Mouse (Mus musculus) ES-CJ7 (cell line): ENCODE data around the gene Chd4.
A peak's percentile ranks its signal among the peaks of the same experiment; 100 is the strongest.

Experiments used
- DNase-seq: peaks from one replicate; pipeline ENCODE4 v3.0.0; 2011; ENCODE audit warnings: low read depth, low spot score

The Chd4 gene

DNA sequence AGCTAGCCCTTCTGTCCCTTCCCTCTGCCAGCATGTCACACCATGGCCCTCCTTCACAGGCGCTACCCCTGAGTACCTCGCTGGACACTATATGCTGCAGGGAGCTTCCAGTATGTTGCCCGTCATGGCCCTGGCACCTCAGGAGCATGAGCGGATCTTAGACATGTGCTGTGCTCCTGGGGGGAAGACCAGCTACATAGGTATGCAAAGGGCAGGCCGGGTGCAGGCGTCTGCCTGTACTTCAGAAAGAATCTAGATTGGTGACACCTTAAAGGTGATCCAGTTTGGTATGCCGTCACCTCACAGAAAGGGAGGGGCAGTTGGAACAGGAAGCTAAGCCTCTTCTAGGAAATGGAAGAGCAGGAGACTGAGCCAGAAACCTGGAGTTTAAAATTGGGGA, 44.0 kb downstream of the Chd4 start:
- no peak for DNase-seq

DNA sequence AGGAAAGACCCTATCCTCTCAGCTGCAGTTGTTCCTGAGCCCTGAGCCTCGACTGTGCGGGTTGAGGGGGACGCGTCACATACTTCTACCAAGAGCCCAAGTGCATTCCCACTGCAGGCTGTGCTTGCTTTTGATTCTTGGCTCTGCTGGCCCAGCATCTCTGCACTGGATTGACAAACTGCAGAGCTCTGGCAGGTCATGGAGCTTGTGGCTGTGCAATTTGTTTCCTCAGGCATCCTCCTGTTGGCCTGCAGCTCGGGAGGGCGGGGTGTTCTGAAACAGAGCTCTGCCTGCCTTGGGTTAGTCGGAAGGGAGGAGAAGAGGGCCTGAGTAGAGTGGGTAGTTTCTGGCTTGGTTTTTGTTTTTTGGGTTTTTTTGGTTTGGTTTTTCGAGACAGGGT, 46.7 kb downstream of the Chd4 start:
- no peak for DNase-seq

DNA sequence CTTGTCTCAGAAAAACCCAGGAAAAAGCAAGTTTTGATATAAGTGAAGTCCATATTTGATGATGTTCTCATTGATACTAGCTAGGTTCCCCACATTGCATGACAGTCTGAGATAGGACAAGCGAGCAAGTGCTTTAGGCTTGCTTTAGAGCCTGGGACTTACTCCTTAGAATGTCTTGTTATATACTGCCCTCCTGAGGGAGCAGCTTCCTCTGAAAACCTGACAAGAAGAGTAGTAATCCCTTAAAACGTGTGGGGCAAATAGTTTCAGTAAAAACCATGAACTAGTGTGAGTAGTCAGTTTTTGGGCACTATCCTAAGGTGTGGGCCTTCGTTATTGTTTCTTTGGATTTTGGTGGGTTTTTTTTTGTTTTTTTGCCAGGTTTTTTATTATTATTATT, 47.3 kb downstream of the Chd4 start:
- no peak for DNase-seq

DNA sequence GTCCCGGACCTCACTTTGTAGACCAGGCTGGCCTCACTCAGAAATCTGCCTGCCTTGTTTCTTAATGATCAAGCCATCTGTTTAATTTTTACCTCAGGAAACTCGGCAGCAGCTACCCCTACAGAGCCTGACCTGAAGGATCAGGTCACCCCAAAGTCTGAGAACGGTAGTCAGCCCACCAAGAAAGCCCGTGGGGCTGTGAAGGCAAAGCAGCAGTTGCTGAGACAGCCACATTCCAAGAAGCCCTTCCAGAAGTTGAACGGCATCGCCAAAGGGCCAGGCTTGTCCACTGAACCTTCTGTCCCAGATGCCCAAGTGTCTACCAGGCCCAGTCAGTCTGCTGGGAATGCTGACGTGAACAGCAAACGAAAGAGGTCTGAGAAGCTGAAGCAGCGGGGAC, 48.1 kb downstream of the Chd4 start:
- DNase-seq, result no peak

DNA sequence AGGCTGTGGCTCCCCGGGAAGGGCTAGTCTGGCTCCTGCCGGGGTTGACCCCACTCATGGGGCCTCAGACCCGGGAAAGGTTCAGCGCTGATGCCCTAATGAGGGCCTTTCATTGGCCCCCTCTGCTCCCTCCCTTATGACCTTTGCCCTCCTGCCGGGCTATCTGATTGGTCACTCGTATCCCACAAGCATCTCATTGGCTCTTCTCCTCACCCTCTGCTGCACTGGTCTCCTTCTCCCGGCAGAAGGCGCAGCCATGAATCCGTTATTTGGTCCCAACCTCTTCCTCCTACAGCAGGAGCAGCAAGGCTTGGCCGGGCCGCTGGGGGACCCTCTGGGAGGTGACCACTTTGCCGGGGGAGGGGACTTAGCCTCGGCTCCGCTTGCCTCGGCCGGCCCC, 49.2 kb downstream of the Chd4 start, which contains the start of gene Iffo1:
Gene Iffo1, plus strand, starts transcription at position 241 of the 400 bp plus-strand sequence.
- DNase-seq, result peak; percentile 98

DNA sequence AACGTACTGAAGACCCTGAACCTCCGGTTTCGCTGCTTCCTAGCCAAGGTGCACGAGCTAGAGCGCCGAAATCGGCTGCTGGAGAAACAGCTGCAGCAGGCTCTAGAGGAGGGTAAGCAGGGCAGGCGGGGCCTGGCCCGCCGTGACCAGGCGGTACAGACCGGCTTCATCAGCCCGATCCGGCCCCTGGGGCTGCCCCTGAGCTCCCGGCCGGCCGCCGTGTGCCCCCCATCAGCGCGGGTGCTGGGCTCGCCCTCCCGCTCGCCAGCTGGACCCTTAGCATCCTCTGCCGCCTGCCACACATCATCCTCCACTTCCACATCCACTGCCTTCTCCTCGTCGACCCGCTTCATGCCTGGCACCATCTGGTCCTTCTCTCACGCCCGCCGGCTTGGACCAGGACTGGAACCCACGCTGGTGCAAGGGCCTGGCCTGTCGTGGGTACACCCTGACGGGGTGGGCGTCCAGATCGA, 49.7 kb downstream of the Chd4 start:
- DNase-seq, result no peak

DNA sequence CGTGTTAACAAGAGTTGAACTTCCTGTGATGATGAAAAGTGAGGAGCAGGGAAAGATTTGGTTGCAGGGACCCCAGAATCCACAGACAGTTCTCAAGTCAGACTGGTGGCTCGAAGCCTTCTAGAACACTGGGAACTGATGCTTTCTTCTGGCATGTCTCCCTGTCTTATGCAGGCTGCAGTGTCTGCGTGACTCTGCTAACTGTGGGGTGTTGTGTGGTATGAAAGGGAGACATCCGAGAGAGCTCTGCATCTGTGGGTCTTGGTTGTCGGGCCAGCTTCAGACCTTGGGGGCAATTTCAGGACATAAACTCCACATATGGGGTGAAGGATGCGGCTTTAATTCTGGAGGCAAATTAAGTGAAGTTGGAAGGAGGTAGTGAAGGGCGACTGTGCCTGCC, 50.4 kb downstream of the Chd4 start:
- no peak for DNase-seq

DNA sequence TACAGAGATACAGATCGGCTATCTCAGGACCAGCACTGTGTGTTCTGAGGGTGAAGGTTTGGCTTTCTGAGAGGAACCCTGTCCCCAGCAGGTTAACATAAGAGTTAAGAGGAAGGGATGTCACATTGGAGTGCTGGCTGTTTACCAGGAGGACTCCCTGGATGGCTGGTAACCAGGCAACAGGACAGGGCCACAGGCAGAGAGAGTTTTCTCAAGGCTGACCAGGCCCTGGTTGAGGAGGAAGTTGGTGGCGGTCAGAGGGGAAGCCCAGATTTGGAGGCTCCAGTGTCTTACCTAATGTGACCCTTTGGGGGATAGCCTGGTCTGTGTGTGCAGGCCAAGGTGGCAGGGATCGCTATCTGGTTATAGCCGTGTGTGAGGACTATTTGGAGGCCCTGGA, 51.0 kb downstream of the Chd4 start:
- DNase-seq, result no peak

DNA sequence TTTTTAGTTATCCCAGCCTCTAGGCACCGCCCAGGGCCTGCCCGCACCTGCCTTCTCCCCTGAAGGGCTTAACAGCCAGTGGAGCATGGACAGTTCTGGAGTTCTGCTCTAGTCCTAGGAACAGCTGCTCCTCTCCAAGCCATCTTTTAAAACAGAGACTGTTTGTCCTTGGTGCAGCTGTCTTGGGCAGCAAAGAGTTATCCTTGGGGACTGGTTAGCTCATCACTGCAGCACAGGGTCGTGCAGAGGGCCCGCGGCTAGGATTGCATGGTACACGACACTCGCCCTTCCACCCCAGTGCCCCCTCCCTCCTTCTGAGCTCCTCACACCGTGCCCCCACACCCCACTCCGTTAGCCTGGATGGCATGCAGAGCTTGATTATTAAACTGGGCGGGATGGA, 51.5 kb downstream of the Chd4 start:
- DNase-seq, result no peak

DNA sequence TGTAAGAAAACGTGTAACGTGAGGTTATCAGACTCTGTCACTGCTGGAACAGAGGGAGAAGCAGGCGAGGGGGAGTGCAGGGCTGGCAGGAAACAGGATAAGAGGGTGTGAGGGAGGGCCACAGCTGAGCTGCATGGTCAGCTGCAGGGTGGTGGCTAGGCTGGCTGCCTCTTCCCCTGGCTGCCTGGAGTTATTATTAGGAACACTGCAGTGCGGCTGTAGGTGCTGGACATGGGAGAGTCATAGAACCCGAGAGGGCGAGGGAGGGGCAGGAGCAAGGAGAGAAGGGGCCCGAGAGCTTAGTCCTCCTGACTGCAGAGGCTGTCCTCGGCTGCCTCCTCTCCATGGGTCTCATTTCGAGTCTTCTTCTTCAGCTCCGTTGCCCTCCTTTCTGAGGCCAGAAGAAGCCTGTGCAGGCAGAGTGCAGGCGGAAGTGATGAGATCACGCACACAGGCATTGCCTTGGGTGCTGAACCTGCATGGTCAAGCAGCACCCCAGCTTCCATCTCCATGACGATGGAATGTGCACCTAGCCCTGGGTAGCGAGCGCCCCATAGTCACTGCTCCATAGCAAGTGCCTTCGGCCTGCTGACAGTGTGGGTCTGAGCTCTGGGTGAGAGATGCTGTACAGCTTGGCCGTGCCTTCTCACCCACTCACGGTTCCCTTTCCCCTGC, 52.6 kb downstream of the Chd4 start:
- no peak for DNase-seq

DNA sequence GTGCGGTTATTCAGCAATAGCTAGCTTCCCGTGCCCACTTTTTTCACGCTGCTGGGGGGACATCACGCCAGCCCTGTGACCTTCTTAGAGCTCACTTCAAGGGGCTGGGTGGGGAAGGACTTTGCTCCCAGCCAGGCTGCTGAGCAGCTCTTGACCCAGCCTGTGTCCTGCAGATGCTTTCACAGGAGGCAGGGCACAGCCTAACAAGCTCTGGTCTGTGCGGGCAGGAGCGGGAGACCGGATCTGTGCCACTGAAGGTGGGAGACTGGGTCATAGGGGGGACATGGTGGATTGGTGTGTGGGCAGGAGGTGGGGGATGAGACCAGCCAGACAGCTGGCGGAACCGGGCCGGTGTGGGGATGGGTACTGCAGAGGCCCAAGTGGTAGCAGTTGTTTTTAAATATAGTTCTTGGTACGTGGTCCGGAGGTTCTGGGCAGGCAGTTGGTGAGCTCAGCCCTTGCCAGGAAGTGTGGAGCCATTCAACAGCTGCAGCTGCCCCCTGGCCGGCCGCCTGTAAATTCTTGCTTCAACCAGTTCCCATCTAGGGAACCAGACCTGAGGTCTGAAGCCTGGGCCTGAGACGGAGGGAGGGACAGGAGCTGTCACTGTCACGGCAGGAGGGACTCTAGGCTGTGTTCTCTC, 53.3 kb downstream of the Chd4 start:
- no peak for DNase-seq

DNA sequence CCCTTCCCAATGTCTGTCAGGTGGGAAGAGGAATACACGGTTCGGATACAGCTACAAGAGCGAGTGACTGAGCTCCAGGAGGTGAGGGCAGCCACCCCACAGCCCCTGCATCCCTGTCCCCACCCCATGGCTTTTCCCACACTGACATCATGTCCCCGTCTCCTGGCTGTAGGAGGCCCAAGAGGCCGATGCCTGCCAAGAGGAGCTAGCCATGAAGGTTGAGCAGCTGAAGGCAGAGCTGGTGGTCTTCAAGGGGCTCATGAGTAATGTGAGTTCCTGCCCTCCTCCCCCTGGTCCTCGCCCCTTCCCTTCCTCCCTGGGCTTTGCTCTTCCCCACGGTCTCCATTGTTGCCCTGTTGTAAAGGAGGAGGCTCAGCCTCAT, 53.8 kb downstream of the Chd4 start:
- no peak for DNase-seq

DNA sequence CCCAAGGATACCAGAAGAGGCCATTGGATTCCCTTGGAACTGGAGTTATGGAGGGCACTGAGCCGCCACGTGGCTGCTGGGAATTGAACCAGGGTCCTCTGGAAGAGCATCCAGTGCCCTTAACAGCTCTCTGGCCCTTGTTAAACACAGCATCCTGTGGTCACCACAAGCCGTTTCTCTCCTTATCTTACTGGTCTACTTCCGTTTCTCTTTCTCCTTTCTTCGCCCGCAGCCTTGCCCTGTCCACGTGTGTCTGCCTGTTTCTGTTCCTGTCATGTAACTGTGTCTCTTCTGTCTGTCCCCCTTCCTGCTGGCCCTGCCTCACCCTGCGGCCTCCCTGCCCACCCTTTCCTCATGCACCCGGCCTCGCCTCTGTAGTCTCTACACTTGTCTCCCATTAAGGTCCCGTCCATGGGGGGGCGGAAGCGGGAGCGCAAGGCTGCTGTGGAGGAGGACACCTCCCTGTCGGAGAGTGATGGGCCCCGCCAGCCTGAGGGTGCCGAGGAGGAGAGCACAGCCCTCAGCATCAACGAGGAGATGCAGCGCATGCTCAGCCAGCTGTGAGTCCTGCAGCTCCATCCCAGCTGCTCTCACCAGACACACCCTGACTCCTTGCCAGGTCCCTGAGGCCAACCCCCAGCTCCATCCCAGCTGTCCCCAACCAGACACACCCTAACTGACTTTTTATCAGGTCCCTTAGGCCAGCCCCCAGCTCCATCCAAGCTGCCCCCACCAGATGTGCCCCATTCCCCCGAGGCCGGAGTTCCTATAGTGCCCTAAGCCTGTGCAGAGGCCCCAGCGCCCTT, 56.6 kb downstream of the Chd4 start:
- DNase-seq, result no peak

DNA sequence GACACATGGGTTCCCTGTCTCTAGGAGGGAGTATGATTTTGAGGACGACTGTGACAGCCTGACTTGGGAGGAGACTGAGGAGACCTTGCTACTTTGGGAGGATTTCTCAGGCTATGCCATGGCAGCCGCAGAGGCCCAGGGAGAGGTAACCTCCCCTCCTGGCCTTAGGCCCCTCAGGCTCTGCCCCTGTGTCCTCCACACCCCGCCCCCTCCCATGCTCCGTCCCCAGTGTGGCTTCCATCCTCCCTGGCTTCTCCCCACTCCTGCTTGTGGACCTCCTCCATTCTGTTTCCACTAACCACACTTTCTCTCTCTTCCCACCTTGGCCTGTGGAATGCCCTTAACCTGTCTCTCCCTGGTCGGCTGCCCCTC, 57.2 kb downstream of the Chd4 start:
- no peak for DNase-seq

DNA sequence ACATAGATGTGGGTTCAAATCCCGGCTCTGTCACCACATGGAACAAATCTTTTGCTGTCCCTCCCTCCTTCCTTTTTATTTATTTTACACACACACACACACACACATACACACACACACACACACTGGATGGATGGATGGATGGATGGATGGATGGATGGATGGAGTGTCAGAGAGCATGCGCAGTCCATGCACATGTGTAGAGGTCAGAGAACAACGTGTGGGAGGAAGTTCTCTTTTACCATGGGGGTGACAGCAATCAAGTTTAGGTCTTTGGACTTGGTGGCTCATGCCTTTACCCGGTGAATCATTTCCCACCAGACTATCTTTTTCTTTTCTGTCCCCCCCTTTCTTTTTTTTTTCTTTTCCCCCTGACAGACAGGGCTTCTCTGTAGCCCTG, 57.9 kb downstream of the Chd4 start:
- DNase-seq, result no peak

DNA sequence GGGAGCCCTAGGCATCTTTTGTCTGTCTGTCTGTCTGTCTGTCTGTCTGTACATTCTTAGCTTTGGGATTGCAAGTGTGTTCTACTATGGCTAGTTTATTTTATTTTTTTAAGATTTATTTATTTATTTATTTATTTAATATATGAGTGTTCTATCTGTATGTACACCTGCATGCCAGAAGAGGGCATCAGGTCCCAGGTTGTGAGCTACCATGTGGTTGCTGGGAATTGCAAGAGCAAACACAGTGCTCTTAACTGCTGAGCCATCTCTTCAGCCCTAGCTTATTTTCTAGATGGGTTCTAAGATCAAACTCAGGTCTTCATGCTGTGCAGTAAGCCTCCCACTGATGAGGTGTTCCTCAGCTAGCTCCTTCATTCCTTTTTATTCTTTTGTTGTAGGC, 58.8 kb downstream of the Chd4 start:
- DNase-seq, result peak; percentile 74

DNA sequence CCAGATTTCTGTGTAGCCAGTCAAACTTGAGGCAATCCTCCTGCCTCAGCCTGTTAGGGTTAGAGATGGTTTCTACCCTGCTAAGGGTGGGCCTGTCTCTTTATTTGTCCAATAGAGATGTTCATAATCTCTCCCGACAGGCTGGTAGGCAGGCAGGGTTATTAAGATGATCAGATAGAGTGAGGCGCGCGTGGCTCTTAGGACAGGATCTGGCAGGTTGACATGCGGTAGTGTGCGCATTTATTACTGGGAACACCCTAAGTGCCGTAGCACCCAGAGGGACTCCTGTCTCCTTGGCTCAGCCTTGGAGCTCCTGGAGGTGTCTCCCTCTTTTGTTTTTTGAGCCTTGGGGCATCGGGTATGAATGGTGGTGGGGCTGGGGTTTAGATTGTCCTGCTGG, 59.5 kb downstream of the Chd4 start:
- no peak for DNase-seq

DNA sequence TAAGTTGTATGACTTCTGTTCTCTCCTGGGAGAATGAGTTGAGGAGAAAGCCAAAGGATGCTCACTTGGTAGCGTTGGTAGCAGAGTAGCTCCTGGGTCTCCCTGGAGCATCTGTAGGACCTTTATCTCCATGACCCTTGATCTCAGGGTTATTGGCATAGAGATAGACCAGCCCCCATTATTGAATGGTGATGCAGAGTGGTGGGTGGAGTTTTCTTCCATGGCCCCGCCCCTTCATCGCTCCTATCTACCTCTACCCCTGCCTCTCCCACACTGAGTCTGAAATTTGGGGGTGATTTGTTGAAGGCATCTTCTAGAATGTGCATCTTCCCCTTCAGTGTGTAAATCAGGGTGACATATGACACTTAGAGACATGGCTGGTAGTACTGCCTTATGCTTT, 60.7 kb downstream of the Chd4 start:
- no peak for DNase-seq

DNA sequence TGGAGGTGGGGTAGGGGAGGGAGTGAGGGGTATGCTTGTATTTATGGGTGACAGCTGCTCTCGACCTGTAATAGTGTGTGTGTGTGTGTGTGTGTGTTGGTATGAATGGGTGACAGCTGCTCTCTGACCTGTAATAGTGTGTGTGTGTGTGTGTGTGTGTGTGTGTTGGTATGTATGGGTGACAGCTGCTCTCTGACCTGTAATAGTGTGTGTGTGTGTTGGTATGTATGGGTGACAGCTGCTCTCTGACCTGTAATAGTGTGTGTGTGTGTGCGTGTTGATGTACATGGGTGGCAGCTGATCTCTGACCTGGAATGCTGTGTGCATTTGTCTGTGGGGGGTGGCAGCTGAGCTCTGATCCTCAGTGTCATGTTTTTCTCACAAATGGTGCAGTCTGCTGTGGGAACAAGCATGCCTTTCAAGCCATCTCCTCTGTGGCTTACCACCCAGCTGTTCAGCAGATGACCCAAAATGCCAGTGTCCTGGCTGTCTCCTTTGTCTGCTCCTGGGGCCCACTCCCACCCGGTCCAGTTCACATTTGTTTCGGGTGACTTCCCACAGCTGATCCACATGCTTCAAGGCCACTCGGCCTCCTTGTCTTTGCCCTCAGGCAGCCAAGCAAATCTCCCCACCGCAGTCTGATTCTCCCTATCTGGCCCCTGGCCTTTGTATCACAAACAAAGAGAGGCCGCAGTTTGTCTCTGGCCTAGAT, 61.3 kb downstream of the Chd4 start:
- no peak for DNase-seq

DNA sequence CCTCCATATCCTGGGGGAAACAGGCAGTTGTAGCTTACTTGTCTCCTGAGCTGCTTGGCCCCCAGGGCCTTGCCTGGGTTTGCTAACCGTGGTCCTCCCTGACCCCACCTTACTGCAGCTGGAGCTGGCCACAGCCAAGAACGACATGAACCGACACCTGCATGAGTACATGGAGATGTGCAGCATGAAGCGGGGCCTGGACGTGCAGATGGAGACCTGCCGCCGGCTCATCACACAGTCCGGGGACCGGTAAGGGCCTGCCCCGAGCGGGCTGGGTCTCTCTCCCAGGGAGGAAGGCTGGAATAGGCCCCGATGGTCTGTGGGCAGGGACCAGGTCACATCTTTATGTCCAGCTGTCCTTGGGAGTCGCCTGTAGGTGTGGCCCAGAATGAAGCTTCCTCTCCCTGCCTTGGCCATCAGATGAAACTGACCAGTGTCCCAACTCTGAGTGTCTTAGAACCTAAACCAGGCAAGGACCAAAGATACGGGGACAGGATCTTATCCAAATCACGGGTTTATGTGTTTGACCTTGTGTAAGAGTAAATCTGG, 63.2 kb downstream of the Chd4 start:
- no peak for DNase-seq

DNA sequence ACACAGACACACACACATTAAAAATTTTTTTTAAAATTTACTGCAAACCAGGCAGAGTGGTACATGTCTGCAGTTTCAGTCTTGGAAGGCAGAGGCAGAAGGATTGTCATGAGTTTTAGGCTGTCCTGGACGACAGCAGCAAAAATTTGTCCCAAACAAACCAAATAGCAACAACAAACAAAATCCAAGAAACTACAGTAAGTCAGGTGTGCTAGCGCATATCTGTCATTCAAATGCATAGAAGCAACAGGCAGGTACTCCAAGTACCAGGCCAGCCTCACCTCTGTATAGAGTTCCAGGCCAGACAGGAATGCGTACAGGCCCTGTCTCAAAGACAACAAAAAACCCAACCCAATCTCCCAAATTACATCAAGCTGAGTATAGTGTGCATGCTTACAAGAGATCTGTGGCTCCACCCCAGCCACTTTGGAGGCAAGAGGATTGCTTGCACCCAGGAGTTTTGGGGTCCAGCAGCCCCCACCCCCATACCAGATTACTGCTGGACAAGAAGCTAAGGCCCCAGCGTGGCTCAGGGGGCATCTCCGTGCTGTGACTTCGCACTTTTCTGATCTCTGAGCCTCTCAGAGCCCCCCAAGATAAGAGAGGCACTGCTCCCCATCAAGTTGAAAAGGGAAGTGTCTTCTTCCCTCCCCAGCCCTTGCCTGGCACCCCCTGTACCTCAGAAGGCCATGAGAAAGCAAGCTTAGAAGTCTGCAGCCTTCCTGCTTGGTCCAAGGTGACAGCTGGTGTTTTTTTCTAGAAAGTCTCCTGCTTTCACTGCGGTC, 64.2 kb downstream of the Chd4 start:
- peak; percentile 49 for DNase-seq
